Mouse (Mus musculus): ENCODE data around the gene Alk.

GRCm38 (mm10) chr17:72528481-72528880 lies 75.9 kb downstream of the Alk start:
- TF ChIP-seq CTCF (IDR thresholded peaks at IDR 0.05; ENCODE audit: borderline replicate concordance, insufficient read depth, low read length) (no peak), POLR2A (IDR thresholded peaks at IDR 0.05; ENCODE audit: low read depth, low read length) (no peak)
